Mouse (Mus musculus): ENCODE results near the gene Gm20388. TPM values are rescaled to one million over a fixed set of nuclear protein-coding genes. Genes with fewer than 3 reads are reported as not detected.

The Gm20388 gene
- polyA plus RNA-seq, 1 experiment from 2014 or later = 7.4 TPM

DNA sequence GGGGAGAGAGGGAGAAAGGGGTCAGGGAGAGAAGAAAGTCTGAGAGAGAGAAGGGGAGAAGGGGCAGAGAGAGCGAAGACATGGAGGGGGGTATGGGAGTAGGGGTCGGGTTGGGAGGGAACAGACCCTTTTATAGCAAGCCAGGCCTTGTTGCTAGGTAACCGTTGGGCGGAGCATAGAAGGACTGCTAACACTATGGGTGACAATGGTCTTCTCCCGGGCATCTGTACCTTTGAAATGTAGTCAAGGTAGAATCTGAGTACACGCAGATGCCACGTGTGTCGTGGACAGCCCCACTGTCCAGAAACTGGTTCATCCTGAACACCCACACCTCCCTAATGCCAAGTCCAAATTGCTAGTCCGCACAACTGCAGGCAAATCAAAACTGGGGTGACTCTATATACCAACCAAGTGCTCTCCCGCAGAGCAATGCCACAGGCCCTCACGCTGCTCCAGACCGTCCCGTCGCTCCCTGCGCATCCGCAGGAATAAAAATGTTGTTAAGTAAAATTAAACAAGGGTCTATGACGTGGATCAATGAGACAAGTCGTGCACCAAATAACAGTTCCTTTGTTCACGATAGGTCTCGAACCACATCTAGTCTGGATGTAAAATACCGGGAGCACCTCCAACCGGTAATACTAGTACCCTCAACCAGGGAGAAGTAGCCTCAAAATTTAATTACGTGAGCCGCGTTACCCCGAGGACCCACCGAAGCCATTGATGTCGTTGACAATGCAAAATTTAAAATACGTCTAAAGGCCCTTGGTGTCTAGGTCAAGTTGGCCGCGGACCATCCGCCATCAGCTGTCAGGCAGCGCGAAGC lies 3566.5 kb downstream of the Gm20388 start:
- no peaks in the 10 kb centered on the region for H3K9me3 ChIP-seq (replicated peaks)
- no peaks in the 10 kb centered on the region for H3K27me3 ChIP-seq
- H3K4me3 ChIP-seq (replicated peaks) = peak overlapping the region; percentile 80
- H3K4me1 ChIP-seq = peaks cover 19% of the 10 kb centered on the region
- peak overlapping the region; percentile 97 for H3K27ac ChIP-seq
- peak overlapping the region; percentile 75 for H3K9ac ChIP-seq
- H3K36me3 ChIP-seq = peaks cover 20% of the 10 kb centered on the region
- ATAC-seq (replicated peaks; ENCODE audit: low FRiP score) = peak; percentile 37; the same call in 1 of the 2 replicates
- 10% methylated on average over 34 of the region's 34 CpGs for WGBS
- peak overlapping the region; percentile 72 for H3K4me2 ChIP-seq

GRCm38 (mm10) chr8:123477737-123478258 lies 3567.2 kb downstream of the Gm20388 start, which contains the start of gene Afg3l1:
Gene Afg3l1 (plus strand): TSS chr8:123477903.
- Histone ChIP-seq H3K4me3 (replicated peaks) (peak within 1 kb of the TSS; percentile 80), H3K4me1 (peaks cover 19% of the 10 kb centered on the region), H3K27me3 (no peaks in the 10 kb centered on the region), H3K36me3 (peaks cover 26% of the 10 kb centered on the region), H3K4me2 (peak within 1 kb of the TSS; percentile 72), H3K9me3 (replicated peaks) (no peaks in the 10 kb centered on the region), H3K9ac (peak within 1 kb of the TSS; percentile 75), H3K27ac (peak within 1 kb of the TSS; percentile 97)
- ATAC-seq (replicated peaks; ENCODE audit: low FRiP score) = peak; percentile 92
- WGBS = under 1% methylated on average over 57 of the region's 58 CpGs

DNA sequence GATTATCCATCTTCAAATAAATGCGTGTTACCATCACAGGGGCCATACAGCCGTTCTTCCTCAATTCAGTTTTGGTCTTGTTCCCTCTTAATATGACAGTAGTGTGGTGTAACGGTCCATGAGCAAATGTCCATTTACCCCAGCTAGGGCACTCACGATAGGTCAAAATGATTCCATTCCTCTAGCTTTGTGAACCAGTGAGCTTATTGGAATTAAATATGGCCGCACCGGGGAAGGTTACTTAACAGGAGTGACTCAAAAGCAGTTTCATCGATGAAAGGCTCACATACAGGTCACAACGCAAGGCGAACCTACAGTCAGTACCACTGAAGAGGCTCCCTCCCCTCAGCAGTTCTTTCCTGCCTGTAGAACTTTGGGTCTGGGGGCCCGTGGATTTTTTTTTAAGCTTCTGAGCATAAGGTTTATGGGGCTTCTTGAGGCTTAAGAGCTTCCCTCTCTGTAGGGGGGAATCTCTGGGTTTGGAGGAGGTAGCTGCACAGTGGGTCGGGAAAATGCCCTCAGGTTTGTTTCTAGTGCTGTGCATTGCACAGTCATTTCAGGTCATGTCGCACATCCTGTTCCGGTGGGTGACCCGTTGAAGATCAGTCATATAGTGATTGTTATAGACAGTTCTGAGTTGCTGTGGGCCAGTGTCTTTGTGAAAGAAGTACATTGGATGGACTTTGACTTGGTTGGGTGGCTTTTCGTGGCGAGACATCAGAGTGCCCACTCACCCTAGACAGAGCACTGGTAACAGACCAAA lies 3568.0 kb downstream of the Gm20388 start:
- Histone ChIP-seq H3K4me2 (peak overlapping the region; percentile 72), H3K27ac (peak overlapping the region; percentile 97), H3K4me3 (replicated peaks) (peak overlapping the region; percentile 80), H3K9me3 (replicated peaks) (no peaks in the 10 kb centered on the region), H3K4me1 (peaks cover 19% of the 10 kb centered on the region), H3K9ac (peak overlapping the region; percentile 75), H3K27me3 (no peaks in the 10 kb centered on the region), H3K36me3 (peaks cover 33% of the 10 kb centered on the region)
- no peak for ATAC-seq (replicated peaks; ENCODE audit: low FRiP score)
- 30% methylated on average over 16 of the region's 16 CpGs for WGBS

GRCm38 (mm10) chr8:123482627-123483026 lies 3572.0 kb downstream of the Gm20388 start:
- no peak overlapping the region for H3K4me2 ChIP-seq
- H3K4me1 ChIP-seq = peaks cover 11% of the 10 kb centered on the region
- peaks cover 70% of the 10 kb centered on the region for H3K36me3 ChIP-seq
- H3K27ac ChIP-seq = no peak overlapping the region
- no peaks in the 10 kb centered on the region for H3K9me3 ChIP-seq (replicated peaks)
- no peak overlapping the region for H3K9ac ChIP-seq
- ATAC-seq (replicated peaks; ENCODE audit: low FRiP score) = no peak
- no peak overlapping the region for H3K4me3 ChIP-seq (replicated peaks)
- no peaks in the 10 kb centered on the region for H3K27me3 ChIP-seq
- WGBS = 89% methylated on average over 7 of the region's 7 CpGs

DNA sequence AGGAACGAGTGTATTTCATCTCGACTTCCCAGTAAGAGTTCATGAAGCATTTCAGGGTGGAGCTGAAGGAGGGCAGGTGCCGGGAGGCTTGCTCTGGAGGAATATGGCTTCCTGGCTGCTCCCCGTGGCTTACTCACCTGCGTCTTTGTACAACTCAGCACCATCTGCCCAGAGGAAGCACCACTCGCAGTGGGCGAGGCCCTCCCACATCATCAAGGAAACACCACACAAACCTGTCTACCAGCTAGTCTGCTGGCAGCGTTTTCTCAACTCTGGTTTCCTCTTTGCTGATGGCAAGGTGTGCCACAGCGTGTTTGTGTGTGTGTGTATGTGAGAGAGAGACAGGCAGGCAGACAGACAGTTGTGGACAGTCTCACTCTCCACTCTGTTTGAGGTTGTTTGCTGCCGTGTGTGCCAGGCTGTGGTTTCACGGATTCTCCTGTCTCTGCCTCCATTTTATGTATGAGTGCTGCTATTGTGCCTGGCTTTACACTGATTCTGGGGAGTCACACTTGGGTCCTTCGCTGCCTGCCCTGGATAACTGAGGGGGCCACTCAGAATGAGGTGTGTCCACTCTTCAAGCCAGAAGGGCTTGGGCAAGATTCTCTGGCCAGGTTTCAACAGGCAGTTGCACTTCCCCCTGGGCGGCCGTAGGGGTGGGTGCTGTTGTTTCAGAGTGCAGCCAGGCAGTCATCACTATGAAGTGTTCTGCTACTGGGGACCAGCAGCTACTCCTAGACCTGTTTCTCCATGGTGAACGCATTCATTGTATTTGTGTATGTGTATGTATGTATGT lies 3580.8 kb downstream of the Gm20388 start:
- Histone ChIP-seq H3K9me3 (replicated peaks) (no peaks in the 10 kb centered on the region), H3K4me1 (no peaks in the 10 kb centered on the region), H3K27ac (no peak overlapping the region), H3K9ac (no peak overlapping the region), H3K4me3 (replicated peaks) (no peak overlapping the region), H3K27me3 (no peaks in the 10 kb centered on the region), H3K36me3 (peaks cover 96% of the 10 kb centered on the region), H3K4me2 (no peak overlapping the region)
- no peak for ATAC-seq (replicated peaks; ENCODE audit: low FRiP score)
- 91% methylated on average over 15 of the region's 15 CpGs for WGBS

DNA sequence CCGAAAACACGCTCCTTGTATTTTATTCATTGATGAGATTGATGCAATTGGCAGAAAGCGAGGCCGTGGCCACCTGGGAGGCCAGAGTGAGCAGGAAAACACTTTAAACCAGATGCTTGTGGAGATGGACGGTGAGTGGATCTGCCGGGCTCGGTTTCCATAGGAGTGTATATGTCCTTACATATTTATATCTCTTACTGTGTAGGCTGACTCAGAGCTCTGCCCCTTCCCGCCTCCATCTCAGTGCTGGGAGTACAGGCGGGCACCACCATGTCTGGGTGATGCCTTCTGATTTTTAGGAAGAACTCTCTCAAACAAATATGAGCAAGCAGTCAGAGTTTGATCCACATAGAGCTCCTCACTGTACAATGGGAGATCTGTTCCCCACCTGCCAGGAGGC lies 3582.3 kb downstream of the Gm20388 start:
- Histone ChIP-seq H3K4me2 (no peak overlapping the region), H3K4me1 (no peaks in the 10 kb centered on the region), H3K27ac (no peak overlapping the region), H3K4me3 (replicated peaks) (no peak overlapping the region), H3K27me3 (no peaks in the 10 kb centered on the region), H3K9ac (no peak overlapping the region), H3K9me3 (replicated peaks) (no peaks in the 10 kb centered on the region), H3K36me3 (peaks cover 95% of the 10 kb centered on the region)
- no peak for ATAC-seq (replicated peaks; ENCODE audit: low FRiP score)
- WGBS = 97% methylated on average over 9 of the region's 9 CpGs

DNA sequence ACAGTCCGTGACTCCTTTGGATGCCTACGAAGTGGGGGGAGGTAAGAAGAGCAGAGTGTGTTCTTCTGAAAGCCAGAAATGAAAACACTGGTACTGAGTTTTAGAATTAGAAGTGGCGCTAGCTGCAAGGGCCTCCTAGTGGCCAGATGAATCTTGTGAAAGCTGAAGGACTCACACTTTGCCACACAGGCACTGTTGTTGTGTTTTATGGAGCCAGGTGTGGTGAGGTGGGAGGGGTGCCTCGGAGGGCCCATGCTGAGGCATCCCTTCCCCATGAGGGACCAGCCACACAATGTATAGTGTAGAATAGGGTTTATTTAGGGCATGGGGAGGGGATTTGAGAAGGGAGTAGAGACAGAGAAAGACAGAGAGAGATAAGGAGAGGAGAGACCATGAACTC lies 3587.1 kb downstream of the Gm20388 start:
- Histone ChIP-seq H3K27me3 (no peaks in the 10 kb centered on the region), H3K4me3 (replicated peaks) (no peak overlapping the region), H3K4me2 (no peak overlapping the region), H3K4me1 (no peaks in the 10 kb centered on the region), H3K9ac (no peak overlapping the region), H3K9me3 (replicated peaks) (no peaks in the 10 kb centered on the region), H3K27ac (no peak overlapping the region), H3K36me3 (peaks cover 95% of the 10 kb centered on the region)
- WGBS = 80% methylated on average over 4 of the region's 4 CpGs
- no peak for ATAC-seq (replicated peaks; ENCODE audit: low FRiP score)

DNA sequence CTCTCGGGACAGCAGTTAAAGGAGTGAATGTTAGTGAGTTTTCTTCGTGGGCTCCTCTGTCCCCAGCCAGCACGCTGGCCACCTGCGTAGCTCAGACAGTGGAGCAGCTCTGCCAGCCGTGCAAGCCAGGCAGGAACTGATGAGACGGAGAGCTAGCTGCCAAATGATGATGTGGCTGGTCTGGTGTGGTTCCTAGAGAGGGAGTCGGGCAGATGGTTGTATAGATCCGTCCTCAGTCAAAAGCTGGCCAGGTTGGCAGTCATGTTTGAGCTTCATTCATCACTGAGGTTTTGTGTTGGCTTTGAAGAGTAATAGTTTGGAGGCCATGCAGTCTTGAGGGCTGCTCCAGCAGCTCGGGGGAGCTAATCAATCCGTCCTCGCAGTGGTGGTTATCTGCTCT lies 3588.3 kb downstream of the Gm20388 start:
- Histone ChIP-seq H3K4me1 (no peaks in the 10 kb centered on the region), H3K36me3 (peaks cover 95% of the 10 kb centered on the region), H3K27ac (no peak overlapping the region), H3K27me3 (no peaks in the 10 kb centered on the region), H3K9ac (no peak overlapping the region), H3K9me3 (replicated peaks) (0 out of 2 replicates have a peak, but pooled peaks cover 4% of the 10 kb centered on the region), H3K4me3 (replicated peaks) (no peak overlapping the region), H3K4me2 (no peak overlapping the region)
- no peak for ATAC-seq (replicated peaks; ENCODE audit: low FRiP score)
- WGBS = 91% methylated on average over 11 of the region's 11 CpGs

GRCm38 (mm10) chr8:123499556-123499955 lies 3588.9 kb downstream of the Gm20388 start:
- H3K4me3 ChIP-seq (replicated peaks) = no peak overlapping the region
- no peaks in the 10 kb centered on the region for H3K27me3 ChIP-seq
- H3K27ac ChIP-seq = no peak overlapping the region
- peaks cover 5% of the 10 kb centered on the region for H3K4me1 ChIP-seq
- no peak overlapping the region for H3K4me2 ChIP-seq
- H3K36me3 ChIP-seq = peaks cover 95% of the 10 kb centered on the region
- no peak for ATAC-seq (replicated peaks; ENCODE audit: low FRiP score)
- WGBS = 92% methylated on average over 11 of the region's 11 CpGs
- 0 out of 2 replicates have a peak, but pooled peaks cover 4% of the 10 kb centered on the region for H3K9me3 ChIP-seq (replicated peaks)
- H3K9ac ChIP-seq = no peak overlapping the region

DNA sequence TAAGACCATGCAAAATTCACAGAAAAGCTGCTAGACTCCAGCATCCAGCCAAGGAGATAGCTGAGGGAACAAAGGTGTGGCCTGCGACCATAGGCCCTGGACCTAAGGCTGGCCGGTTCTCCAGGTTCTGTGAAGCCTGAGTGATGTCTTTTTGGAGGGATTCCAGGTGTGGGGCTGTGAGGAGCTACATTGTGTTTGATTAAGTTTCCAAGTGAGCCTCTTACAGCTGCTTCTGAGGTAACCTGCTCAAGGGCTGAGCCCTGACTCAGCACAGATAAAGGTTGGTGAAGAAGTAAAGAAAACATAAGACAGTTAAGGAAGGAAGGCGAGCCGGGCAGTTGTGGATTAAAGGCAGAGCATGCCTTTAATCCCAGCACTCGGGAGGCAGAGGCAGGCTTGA lies 3591.6 kb downstream of the Gm20388 start:
- 91% methylated on average over 5 of the region's 5 CpGs for WGBS
- Histone ChIP-seq H3K4me2 (no peak overlapping the region), H3K4me1 (peaks cover 21% of the 10 kb centered on the region), H3K36me3 (peaks cover 92% of the 10 kb centered on the region), H3K9ac (no peak overlapping the region), H3K4me3 (replicated peaks) (no peak overlapping the region), H3K9me3 (replicated peaks) (0 out of 2 replicates have a peak, but pooled peaks cover 4% of the 10 kb centered on the region), H3K27ac (no peak overlapping the region), H3K27me3 (no peaks in the 10 kb centered on the region)
- ATAC-seq (replicated peaks; ENCODE audit: low FRiP score) = no peak

DNA sequence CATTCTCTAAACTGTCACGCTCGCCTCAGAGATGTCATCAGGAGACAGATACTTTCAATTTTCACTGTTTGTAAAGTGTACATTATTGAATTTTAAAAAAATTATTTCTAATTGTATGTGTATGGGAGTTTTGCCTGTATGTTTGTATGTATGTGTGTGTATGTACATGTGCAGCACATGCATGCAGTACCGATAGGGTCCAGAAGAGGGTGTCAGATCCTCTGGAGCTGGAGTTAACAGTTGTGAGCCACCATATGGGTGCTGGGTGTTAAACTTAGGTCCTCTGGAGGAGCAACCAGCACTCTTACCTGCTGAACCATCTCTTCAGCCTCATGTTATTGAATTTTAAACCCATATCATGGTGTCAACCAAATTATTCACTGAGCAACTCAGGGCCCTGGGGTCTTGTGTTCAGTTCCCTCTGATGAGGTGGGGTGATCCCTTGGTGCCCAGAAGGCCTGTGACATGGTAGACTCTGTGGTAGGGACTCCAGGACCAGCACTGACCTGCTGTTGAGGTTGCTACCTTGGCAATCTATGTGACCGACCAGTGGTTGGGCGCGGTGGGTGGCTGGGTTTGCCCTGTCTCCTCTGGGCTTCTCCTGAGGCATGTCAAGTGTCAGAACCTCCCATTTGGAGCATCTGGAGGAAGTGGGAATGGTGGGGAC lies 3593.3 kb downstream of the Gm20388 start:
- ATAC-seq (replicated peaks; ENCODE audit: low FRiP score) = no peak
- H3K4me3 ChIP-seq (replicated peaks) = no peak overlapping the region
- H3K9me3 ChIP-seq (replicated peaks) = 0 out of 2 replicates have a peak, but pooled peaks cover 4% of the 10 kb centered on the region
- H3K9ac ChIP-seq = no peak overlapping the region
- WGBS = 99% methylated on average over 6 of the region's 6 CpGs
- peaks cover 96% of the 10 kb centered on the region for H3K36me3 ChIP-seq
- no peaks in the 10 kb centered on the region for H3K27me3 ChIP-seq
- no peak overlapping the region for H3K4me2 ChIP-seq
- peaks cover 21% of the 10 kb centered on the region for H3K4me1 ChIP-seq
- peak overlapping the region; percentile 66; the same call in 1 of the 2 replicates for H3K27ac ChIP-seq
